Mouse (Mus musculus): ENCODE measurements at regions not wholly inside any gene's neighbourhood (a gene's known extent, or its start where the extent isn't known, plus 50 kb on each side); places are given as distances from the start of the nearest gene placed in this dataset.

DNA sequence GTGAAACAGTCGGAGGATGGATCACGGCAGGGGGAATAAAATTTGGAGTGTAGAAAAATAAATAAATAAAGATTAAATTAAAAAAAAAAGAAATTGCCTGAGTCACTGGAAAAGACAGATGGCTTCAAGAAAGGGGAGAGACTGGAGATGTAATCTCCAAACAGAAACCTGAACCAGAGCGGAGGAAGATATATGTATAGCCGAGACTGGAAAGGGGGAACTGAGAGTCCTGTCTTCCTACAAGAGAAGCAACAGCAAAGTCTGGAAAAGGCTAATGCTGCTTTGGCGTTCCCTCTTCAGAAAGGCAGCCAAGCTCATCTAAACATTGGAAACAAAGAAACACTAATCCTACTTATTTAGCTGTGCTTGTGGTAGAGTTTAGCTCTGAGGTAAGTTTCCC lies 619.6 kb downstream of the Pom121l12 start:
- no peaks in the 10 kb centered on the region for H3K4me1 ChIP-seq (replicated peaks)
- no peaks in the 10 kb centered on the region for H3K36me3 ChIP-seq
- no peak overlapping the region for H3K4me2 ChIP-seq (replicated peaks)
- no peaks in the 10 kb centered on the region for H3K9me3 ChIP-seq
- H3K4me3 ChIP-seq (replicated peaks) = no peak overlapping the region
- ATAC-seq = no peak
- WGBS = 83% methylated on average over 5 of the region's 5 CpGs
- H3K27me3 ChIP-seq (replicated peaks) = no peaks in the 10 kb centered on the region
- H3K27ac ChIP-seq = no peak overlapping the region
- no peak overlapping the region for H3K9ac ChIP-seq

DNA sequence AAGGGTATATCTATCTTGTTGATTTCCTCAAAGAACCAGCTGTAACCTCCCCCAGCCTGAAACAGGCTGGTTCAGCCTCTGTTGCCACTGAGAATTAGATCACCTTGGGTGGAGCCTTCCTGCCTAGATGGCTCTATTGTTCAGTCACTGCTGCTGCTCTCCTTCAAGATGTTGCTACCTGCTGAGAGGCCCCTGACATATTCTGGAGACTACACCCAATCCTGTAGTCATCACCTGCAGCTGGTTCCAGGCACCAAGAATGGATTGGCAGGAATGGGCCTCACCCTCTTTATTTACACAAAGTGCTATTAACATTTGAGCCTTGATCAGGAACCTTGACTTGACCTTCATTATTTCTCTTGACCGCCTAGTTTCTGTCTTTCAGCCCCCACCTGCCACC lies 622.8 kb downstream of the Pom121l12 start:
- Histone ChIP-seq H3K4me2 (replicated peaks) (no peak overlapping the region), H3K4me3 (replicated peaks) (no peak overlapping the region), H3K4me1 (replicated peaks) (no peaks in the 10 kb centered on the region), H3K27ac (no peak overlapping the region), H3K9me3 (no peaks in the 10 kb centered on the region), H3K36me3 (no peaks in the 10 kb centered on the region), H3K9ac (no peak overlapping the region), H3K27me3 (replicated peaks) (no peaks in the 10 kb centered on the region)
- no peak for ATAC-seq
- 84% methylated on average over 1 of the region's 1 CpGs for WGBS

DNA sequence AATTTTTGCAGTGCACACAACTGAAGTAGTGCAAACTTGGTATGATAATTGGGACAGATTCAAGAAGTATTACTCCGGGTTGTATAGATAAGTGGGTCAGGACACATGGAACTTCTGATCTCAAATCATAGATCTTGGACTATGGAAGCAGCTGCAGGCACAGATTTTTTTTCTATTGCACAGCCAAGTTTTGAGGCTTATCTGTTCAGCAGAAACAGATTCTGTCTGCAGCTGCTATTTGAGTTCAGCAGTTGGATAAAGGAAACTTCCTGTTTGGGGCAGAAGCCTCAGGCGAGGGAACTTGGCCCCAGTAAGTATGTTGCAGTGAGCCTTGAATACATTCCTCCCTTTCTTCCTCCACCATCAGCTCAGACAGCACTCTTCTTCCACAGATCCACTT lies 650.9 kb downstream of the Pom121l12 start:
- H3K4me2 ChIP-seq (replicated peaks) = no peak overlapping the region
- H3K9me3 ChIP-seq = no peaks in the 10 kb centered on the region
- H3K4me3 ChIP-seq (replicated peaks) = no peak overlapping the region
- H3K27me3 ChIP-seq (replicated peaks) = no peaks in the 10 kb centered on the region
- ATAC-seq = no peak
- H3K36me3 ChIP-seq = no peaks in the 10 kb centered on the region
- H3K9ac ChIP-seq = no peak overlapping the region
- WGBS = 35% methylated on average over 2 of the region's 2 CpGs
- no peak overlapping the region for H3K27ac ChIP-seq
- no peaks in the 10 kb centered on the region for H3K4me1 ChIP-seq (replicated peaks)

DNA sequence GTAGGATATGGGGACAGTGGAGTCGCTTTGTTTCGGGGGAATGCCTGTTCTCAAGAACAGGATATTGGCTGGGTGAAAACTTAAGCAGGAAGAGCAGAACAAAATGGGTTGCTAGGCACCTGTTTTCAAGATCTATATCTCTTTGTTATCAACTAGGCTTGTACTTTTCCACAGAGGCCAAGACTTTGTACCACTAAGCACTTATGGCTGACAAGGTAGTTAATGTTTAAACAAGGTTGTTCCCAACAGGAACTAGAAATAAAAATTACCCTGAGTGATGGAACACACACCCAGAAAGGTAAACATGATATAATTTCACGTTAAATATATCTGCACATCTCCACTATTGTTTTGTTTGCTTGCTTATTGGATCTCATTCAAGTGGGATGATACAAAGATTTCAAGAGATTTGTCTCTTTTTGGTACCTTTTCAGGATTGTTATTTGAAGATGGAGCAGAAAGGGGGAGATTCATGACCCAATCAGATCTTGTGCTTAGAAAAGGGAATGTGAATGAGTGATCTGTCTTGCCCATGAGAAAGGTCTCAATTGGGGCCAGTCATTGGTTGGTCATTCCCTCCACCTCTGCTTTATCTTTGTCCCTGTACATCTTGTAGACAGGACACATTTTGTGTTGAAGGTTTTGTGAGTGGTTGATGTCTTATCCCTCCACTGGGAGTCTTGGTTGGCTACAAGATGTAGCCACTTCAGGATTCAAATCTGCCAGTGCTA lies 675.1 kb downstream of the Pom121l12 start:
- no peak overlapping the region for H3K27ac ChIP-seq
- no peaks in the 10 kb centered on the region for H3K36me3 ChIP-seq
- no peaks in the 10 kb centered on the region for H3K9me3 ChIP-seq
- H3K4me2 ChIP-seq (replicated peaks) = no peak overlapping the region
- no peak overlapping the region for H3K4me3 ChIP-seq (replicated peaks)
- H3K4me1 ChIP-seq (replicated peaks) = no peaks in the 10 kb centered on the region
- ATAC-seq = peak; percentile 97
- no peak overlapping the region for H3K9ac ChIP-seq
- no peaks in the 10 kb centered on the region for H3K27me3 ChIP-seq (replicated peaks)
- WGBS = 64% methylated on average over 3 of the region's 3 CpGs

DNA sequence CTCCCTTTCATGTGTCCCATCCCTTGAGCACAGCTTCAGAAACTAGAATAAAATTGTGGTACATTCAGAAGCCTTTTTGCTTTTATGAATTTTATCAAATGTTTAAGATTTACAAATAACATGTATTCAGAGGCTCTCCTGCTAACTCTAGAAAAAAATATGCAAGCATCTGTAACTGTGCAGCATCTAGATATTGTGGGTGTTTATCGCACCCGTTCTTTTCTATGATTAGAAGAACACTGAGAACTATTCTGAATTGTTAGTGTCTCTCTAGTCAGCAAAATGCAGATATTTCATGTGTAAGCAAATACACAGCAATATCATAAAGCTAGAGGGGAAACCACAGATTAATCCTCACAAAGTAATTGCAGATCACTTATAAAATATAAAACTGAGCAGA lies 709.4 kb downstream of the Pom121l12 start:
- no peak overlapping the region for H3K4me3 ChIP-seq (replicated peaks)
- no peak for ATAC-seq
- no peaks in the 10 kb centered on the region for H3K4me1 ChIP-seq (replicated peaks)
- no peak overlapping the region for H3K4me2 ChIP-seq (replicated peaks)
- no peaks in the 10 kb centered on the region for H3K36me3 ChIP-seq
- 93% methylated on average over 2 of the region's 2 CpGs for WGBS
- no peaks in the 10 kb centered on the region for H3K27me3 ChIP-seq (replicated peaks)
- H3K9ac ChIP-seq = no peak overlapping the region
- no peak overlapping the region for H3K27ac ChIP-seq
- H3K9me3 ChIP-seq = no peaks in the 10 kb centered on the region

Measured in intestine, embryonic 15.5 days (tissue).